Mouse (Mus musculus): ENCODE data around the gene Plek2. TPM values are rescaled to one million over a fixed set of nuclear protein-coding genes. Genes with fewer than 3 reads are reported as not detected.
"Not testable (repeated sequence)": the region's sequence is repeated elsewhere in the genome, so short reads cannot be mapped to it uniquely, and the experiment has no call there.

Plek2 gene
- polyA plus RNA-seq, 1 experiment from 2014 or later, result 1.5 TPM

DNA sequence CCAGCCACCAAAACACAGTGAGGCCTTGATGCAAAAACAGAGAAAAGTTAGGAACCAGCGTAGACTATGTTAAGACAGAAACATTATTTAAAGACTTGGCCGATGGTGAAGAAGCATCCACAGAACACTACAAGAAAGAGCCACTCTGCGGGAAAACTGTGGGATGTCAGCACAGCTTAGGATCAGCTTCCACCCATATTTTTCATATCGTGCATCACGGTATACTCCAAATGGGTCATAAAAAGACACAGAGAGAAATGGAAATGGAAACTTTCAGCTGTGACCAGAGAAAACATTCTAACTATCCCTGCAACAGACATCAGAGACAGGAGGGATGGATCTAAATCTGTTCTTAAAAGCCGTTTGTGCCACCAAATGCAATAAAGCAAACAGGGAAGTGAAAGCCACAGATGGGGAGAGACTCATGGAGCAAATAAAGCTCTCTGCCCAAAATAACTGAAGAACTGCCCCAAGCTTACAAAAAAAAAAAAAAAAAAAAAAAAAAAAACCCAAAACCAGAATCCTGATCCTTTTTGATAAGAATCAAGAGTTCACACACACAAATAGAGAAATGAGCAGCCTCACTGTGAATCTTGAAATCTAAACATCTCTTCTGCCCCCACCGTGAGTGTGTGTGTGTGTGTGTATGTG is 16.9 kb upstream of the Plek2 start:
- Histone ChIP-seq H3K9ac (no peak overlapping the region), H3K4me2 (no peak overlapping the region), H3K27ac (no peak overlapping the region), H3K36me3 (replicated peaks) (no peaks in the 10 kb centered on the region), H3K4me1 (no peaks in the 10 kb centered on the region), H3K4me3 (no peak overlapping the region), H3K9me3 (no peaks in the 10 kb centered on the region), H3K27me3 (replicated peaks) (no peaks in the 10 kb centered on the region)
- WGBS, result 91% methylated on average over 7 of the region's 7 CpGs
- ATAC-seq (replicated peaks), result no peak

DNA sequence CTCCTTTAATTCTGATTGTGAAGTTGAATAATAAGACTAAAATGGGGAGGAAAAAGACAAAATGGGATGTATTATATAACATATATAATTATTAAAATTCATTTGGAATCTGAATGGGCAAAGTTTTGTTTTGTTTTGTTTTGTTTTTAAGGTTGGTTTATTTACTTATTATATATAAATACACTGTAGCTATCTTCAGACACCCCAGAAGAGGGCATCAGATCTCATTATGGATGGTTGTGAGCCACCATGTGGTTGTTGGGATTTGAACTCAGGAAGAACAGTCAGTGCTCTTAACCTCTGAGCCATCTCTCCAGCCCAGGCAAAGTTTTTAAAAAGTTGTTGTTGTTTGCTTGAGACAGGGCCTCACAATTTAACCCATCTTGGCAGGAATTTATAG is 16.2 kb upstream of the Plek2 start:
- H3K27me3 ChIP-seq (replicated peaks); H3K9me3 ChIP-seq; H3K36me3 ChIP-seq (replicated peaks); H3K4me3 ChIP-seq; H3K4me2 ChIP-seq; ATAC-seq (replicated peaks); H3K4me1 ChIP-seq; H3K9ac ChIP-seq; H3K27ac ChIP-seq: not testable (repeated sequence)

DNA sequence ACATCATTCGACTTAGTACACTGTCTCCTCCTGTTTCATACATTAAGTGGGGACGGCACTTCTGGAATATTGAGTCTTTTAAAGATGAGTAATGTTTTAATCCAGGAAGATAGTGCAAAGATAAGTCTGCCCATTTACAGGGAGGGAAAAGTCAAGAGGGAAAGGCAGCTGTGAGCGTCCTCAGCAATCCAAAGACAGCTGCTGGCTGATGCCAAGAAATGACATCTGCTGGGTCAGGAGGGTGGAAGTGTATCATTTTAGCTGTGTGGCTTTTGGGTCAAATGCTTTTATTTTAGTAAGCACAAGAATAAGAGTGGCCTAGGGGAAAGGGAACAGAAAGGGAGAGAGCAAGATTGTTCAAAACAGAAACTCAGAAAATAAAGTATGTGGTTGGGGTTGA is 15.3 kb upstream of the Plek2 start:
- no peaks in the 10 kb centered on the region for H3K9me3 ChIP-seq
- no peak overlapping the region for H3K4me2 ChIP-seq
- H3K4me3 ChIP-seq, result no peak overlapping the region
- no peaks in the 10 kb centered on the region for H3K36me3 ChIP-seq (replicated peaks)
- H3K27me3 ChIP-seq (replicated peaks), result no peaks in the 10 kb centered on the region
- H3K4me1 ChIP-seq, result peaks cover 2% of the 10 kb centered on the region; the same call in 1 of the 2 replicates
- no peak overlapping the region for H3K9ac ChIP-seq
- H3K27ac ChIP-seq, result no peak overlapping the region
- no peak for ATAC-seq (replicated peaks)
- WGBS, result 80% methylated on average over 3 of the region's 3 CpGs

DNA sequence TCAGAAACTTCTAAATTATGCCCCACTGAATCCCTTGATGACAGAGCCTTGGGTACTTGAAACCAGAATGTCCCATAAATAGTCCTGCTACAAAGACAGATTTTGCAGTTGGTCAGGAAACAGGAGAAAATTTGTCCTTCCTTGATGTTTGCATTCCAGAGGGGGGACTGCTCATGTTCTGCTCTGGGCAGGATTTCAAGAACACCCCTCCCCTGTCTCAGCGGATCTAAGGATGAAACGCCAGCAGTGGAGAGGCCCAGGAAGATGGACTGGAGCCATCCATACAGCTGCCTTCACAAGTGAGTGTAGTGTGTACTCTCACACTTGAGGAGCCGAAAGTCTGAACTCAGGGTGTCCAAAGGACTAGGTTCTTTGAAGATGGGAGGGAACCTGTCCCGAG is 14.7 kb upstream of the Plek2 start:
- H3K27ac ChIP-seq, result no peak overlapping the region
- H3K4me2 ChIP-seq, result no peak overlapping the region
- peaks cover 2% of the 10 kb centered on the region; the same call in 1 of the 2 replicates for H3K4me1 ChIP-seq
- 79% methylated on average over 4 of the region's 4 CpGs for WGBS
- no peaks in the 10 kb centered on the region for H3K9me3 ChIP-seq
- no peaks in the 10 kb centered on the region for H3K27me3 ChIP-seq (replicated peaks)
- H3K36me3 ChIP-seq (replicated peaks), result no peaks in the 10 kb centered on the region
- H3K9ac ChIP-seq, result no peak overlapping the region
- no peak for ATAC-seq (replicated peaks)
- H3K4me3 ChIP-seq, result no peak overlapping the region

DNA sequence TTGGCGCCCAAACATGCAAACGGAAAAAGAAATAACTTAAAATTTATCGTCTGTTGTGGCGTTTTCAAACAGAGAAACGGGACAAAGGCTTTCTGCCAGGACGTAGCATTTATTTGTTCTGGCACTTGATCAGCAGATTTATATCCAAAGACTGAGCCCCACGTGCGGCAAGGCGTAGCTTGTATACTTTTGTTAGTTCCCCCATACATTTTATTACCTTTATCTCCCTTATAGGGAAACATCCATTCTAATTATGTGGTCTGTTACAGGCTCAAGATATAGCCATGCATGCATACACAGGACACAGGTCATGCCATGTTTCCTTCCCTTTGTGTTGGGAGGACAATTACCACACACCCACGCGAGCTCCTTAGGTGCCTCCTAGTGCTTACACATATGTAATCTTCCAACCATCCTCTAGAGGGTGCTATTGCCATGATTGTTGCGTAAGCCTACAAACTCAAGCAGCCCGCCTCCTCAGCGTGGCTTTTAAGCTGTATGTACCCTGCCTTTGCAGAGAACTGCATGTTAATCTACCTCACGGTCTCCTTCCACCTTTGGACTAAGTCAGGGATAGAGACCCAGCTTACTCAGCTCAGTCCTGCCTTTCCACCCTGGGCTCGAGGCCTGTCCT is 12.4 kb upstream of the Plek2 start:
- no peak overlapping the region for H3K9ac ChIP-seq
- 30% methylated on average over 16 of the region's 16 CpGs for WGBS

DNA sequence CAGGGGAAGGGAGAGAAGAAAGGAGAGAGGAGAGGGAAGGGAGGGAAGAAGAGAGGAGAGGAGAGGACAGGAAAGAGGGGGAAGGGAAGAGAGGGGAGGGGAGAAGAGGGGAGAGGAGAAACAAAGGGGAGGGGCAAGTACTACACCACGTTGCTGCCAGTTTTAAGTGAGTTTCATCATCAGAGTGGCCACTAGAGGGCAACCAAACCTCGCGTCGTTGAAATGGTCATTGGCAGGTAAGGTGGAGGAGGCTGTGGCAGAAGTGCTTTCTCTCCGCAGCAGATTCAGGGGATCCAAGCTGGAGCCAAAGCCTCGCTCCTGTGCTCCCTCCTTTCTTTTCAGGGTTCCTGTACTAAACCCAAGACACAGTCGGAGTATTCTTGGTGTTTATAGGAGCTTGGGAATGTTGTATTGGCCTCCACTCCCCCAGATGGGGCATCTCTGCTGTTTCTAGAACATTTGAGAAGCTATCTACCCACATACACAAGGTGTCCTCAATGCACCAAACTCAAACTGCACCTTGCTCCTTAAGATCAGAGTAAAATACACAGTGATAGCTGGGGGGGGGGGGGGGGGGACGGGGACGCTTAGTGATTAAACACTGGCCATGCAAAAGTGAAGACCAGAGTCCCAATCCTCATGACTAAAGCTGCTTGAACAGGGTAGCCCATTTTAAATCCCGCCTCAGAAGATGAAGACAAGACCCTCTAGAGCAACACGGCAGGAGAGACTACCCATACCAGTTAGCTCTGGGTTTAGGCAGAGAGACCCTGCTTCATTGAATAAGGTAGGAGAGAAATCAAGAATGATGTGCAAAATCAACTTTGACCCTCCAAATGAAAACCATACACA is 11.7 kb upstream of the Plek2 start:
- H3K27ac ChIP-seq, result no peak overlapping the region
- no peaks in the 10 kb centered on the region for H3K36me3 ChIP-seq (replicated peaks)
- H3K9ac ChIP-seq, result 0 out of 2 replicates have a peak overlapping the region, but pooled peaks have one; percentile 9
- H3K4me3 ChIP-seq, result peak overlapping the region; percentile 17
- ATAC-seq (replicated peaks), result peak; percentile 74
- no peaks in the 10 kb centered on the region for H3K9me3 ChIP-seq
- H3K27me3 ChIP-seq (replicated peaks), result peaks cover 2% of the 10 kb centered on the region; the same call in 1 of the 2 replicates
- H3K4me2 ChIP-seq, result peak overlapping the region; percentile 43
- WGBS, result 18% methylated on average over 11 of the region's 11 CpGs
- H3K4me1 ChIP-seq, result peaks cover 2% of the 10 kb centered on the region; the same call in 1 of the 2 replicates

More for the DNA sequence above, 12.4 kb upstream of the Plek2 start:
- H3K4me3 ChIP-seq, result no peak overlapping the region
- no peak overlapping the region for H3K27ac ChIP-seq
- H3K9me3 ChIP-seq, result no peaks in the 10 kb centered on the region
- H3K36me3 ChIP-seq (replicated peaks), result no peaks in the 10 kb centered on the region
- H3K4me1 ChIP-seq, result peaks cover 2% of the 10 kb centered on the region; the same call in 1 of the 2 replicates
- no peaks in the 10 kb centered on the region for H3K27me3 ChIP-seq (replicated peaks)
- ATAC-seq (replicated peaks), result peak; percentile 89
- 0 out of 2 replicates have a peak overlapping the region, but pooled peaks have one; percentile 1 for H3K4me2 ChIP-seq

DNA sequence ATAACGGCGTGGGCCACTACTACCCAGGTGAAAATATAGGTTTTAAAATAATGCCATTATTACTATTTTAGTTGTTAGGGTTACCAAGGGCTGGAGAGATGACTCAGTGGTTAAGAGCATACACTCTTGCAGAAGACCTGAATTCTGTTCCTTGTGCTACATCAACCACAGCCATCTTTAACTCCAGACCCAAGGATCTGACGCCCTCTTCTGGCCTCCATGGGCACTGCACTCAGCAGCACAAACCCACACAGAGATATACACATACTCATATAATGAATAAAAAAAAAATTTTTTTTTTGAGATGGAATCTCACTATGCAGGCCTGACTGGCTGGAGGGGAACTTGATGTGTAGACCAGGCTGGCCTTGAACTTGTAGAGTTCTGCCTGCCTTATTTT is 9.5 kb upstream of the Plek2 start:
- Histone ChIP-seq H3K9ac (no peak overlapping the region), H3K4me3 (no peak overlapping the region), H3K4me1 (peaks cover 13% of the 10 kb centered on the region), H3K27me3 (replicated peaks) (peaks cover 21% of the 10 kb centered on the region), H3K4me2 (no peak overlapping the region), H3K36me3 (replicated peaks) (no peaks in the 10 kb centered on the region), H3K9me3 (no peaks in the 10 kb centered on the region), H3K27ac (no peak overlapping the region)
- no peak for ATAC-seq (replicated peaks)
- WGBS, result 81% methylated on average over 3 of the region's 3 CpGs

DNA sequence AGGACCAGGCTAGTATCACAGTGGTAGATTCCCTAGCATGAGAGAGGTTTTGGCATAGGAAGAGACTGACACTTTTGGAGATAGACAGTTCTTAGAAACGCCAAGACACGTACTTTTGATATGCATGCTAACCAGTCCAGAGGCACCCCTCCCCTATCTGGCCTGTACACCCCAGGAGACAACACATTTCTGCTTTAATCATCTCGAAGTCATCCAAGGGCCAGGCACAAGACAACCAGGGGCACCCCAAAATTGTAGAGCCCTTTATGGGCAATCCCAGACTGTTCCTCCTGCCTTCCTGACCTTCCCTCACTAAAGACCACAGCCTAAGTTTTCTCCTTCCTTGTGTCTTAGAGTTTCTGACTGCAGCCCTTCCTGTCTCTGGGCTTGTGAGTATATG is 8.8 kb upstream of the Plek2 start:
- WGBS, result 82% methylated on average over 3 of the region's 3 CpGs
- no peaks in the 10 kb centered on the region for H3K36me3 ChIP-seq (replicated peaks)

DNA sequence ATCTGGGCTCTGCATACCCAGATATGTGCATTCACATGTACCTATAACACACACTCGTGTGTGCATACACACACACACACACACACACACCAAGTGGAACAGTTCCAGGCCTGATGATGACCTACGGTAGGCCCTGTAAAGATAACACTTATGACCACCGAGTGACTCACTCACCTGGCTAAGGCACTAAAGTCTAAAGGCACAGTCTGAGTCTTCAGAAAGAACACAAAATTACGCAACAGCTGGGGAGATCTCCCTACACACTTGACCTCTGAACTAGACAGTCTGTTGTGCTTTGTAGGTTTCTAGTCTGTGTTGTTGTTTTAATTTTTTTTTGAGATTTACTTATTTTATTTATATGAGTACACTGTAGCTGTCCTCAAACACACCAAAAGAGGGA is 7.7 kb upstream of the Plek2 start:
- Histone ChIP-seq H3K4me1 (peaks cover 17% of the 10 kb centered on the region), H3K27me3 (replicated peaks) (peaks cover 38% of the 10 kb centered on the region), H3K36me3 (replicated peaks) (no peaks in the 10 kb centered on the region), H3K27ac (no peak overlapping the region), H3K4me2 (no peak overlapping the region), H3K9ac (no peak overlapping the region), H3K9me3 (no peaks in the 10 kb centered on the region), H3K4me3 (no peak overlapping the region)
- no peak for ATAC-seq (replicated peaks)
- WGBS, result 87% methylated on average over 4 of the region's 4 CpGs

More for the DNA sequence above, 8.8 kb upstream of the Plek2 start:
- Histone ChIP-seq H3K4me1 (peaks cover 17% of the 10 kb centered on the region), H3K9me3 (no peaks in the 10 kb centered on the region), H3K4me3 (no peak overlapping the region), H3K9ac (no peak overlapping the region), H3K27ac (no peak overlapping the region), H3K27me3 (replicated peaks) (peaks cover 28% of the 10 kb centered on the region), H3K4me2 (no peak overlapping the region)
- ATAC-seq (replicated peaks), result no peak

DNA sequence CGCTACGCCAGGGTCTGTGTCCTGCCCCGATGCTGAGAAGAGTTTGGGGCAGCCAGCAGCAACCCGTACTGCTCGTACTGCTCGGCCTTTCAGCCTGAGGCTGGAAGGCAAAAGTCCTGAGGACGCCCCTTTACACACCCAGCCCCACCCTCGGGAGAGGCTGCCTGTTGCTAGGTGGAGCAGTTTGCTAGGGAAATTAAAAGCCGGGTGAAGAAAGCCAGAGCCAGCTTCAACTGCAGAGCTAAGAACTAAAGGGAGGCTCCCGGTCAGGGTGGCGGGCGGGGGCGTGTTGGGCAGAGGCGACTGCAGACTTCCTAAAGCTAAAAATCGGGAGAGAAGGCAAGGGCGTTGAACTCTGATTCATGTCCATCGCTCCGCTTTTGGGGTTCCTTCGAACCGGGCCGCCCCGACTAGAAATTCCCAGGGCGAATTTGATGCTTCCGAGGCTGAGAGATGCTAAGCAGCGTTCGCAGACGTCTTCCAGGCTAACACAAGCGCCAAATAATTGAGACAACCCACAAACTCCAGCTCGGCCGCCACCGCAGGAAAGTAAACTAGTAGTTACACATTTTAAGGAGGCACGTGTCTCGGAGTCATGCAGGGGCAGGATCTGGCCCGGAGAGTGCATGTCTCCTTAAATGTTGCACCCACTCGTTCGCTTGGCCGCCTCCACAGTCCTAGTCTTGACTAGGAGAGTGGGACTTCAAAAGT is 5.1 kb upstream of the Plek2 start:
- Histone ChIP-seq H3K27ac (no peak overlapping the region), H3K4me2 (peak overlapping the region; percentile 53), H3K9me3 (no peaks in the 10 kb centered on the region), H3K4me1 (peaks cover 19% of the 10 kb centered on the region), H3K36me3 (replicated peaks) (no peaks in the 10 kb centered on the region), H3K4me3 (peak overlapping the region; percentile 32), H3K9ac (no peak overlapping the region), H3K27me3 (replicated peaks) (peaks cover 53% of the 10 kb centered on the region)
- no peak for ATAC-seq (replicated peaks)
- under 1% methylated on average over 37 of the region's 37 CpGs for WGBS

DNA sequence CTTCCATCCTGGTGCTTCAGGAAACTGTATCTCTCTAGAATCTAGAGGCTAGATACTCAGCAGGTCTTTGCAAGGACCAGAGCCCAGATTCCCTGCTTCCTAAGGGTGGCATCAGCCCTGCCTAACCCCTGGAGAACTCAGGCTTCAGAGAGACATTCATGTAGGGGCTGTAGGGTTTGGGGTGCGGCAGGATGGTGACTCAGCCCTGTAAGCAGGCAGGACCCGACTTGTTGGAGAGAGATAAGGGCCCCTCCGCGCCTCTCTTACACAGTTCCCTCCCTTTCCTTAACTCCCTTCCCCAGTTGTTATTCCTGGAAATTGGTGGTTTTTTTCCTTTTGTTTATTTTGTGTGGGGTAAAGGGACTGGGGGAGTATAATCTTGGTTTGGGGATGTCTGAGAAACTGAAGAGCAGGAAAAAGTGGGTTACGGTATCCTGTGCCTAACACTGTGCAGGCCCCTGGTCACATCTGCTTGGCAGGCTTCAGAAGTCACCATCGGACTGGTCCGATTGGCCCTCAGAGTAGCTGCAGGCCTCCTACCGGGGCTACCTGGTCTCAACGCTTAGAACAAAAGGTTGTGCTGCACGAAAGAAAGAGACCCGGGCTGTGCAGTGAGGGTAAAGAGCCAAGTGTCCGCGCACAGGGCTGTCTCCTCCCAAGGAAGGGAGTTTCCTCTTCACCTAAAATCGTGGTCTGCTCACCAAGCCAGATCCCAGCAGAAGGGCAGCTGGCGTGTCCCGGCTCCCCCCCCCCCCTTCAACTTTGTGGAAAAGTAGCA is 4.1 kb upstream of the Plek2 start:
- H3K9ac ChIP-seq, result no peak overlapping the region
- peaks cover 24% of the 10 kb centered on the region for H3K4me1 ChIP-seq
- ATAC-seq (replicated peaks), result no peak
- H3K4me2 ChIP-seq, result peak overlapping the region; percentile 53
- H3K4me3 ChIP-seq, result peak overlapping the region; percentile 32; the same call in 1 of the 2 replicates
- H3K27me3 ChIP-seq (replicated peaks), result peaks cover 53% of the 10 kb centered on the region
- no peaks in the 10 kb centered on the region for H3K9me3 ChIP-seq
- H3K27ac ChIP-seq, result no peak overlapping the region
- no peaks in the 10 kb centered on the region for H3K36me3 ChIP-seq (replicated peaks)
- WGBS, result 12% methylated on average over 16 of the region's 16 CpGs
